Mouse (Mus musculus) mature B cell (primary cell): ENCODE data around the gene Atp8a2.

Source experiments
- in situ Hi-C: fragments of 300-500 bp; cut with MboI; formaldehyde crosslinking; loops from 2 replicates; pipeline ENCODE4 v1.14.3; 2019

The Atp8a2 gene

DNA sequence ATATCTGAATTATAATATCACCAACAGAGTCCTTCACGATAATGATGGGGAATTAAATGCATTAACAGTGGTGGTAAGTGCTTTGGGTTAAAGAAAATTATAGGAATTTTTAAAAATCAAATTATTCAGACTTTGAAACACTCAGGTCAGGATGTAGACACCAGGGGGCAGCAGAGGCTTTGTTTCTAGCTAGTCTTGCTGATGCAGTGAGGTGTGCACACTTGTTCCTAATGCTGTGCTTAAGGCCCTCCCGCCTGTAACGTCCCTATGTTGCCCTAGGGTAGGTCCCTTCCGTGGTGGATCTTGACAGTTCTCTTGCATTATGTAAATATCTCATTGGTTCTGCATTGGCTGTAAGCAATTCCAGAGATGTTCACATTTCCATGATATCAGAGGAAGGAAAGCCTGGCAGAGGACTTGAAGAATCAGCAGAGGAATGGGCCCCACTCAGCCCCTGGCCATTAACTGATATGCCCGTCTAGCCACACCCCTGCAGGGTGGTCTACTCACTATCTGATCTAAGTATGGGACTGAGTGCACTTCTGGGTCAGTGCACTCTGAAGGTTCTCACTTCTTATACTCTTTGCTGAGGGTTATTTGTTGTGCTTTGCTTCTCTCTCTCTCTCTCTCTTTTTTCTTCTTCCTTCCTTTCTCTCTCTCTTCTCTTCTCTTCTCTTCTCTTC is 591.2 kb downstream of the Atp8a2 start:
- in situ Hi-C loops, result loop anchor here (10.0 kb wide), 2 partner anchors 409 to 1089 kb away; no protein-coding TSS in a partner anchor

GRCm38 (mm10) chr14:59604002-59604645 is 592.9 kb downstream of the Atp8a2 start:
- in situ Hi-C loops, result loop anchor here (10.0 kb wide), 2 partner anchors 411 to 1091 kb away; no protein-coding TSS in a partner anchor

DNA sequence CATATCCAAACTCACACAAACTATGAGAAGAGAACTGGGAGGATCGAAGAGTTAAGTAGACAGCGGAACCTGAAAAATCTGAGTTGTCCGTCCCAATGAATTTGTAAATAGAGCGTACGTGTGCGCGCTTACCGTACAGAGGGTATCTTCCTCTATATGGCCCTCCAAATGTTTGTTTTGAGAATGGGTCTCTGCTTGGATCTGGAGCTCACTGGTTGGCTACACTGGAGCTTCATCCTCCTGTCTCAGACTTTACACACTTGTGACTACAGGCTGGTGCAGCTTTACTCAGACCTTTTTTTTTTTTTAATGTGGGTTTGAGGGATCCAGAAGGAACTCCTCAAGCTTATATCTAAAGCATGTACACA is 598.7 kb downstream of the Atp8a2 start:
- in situ Hi-C loops, result no loop called here

DNA sequence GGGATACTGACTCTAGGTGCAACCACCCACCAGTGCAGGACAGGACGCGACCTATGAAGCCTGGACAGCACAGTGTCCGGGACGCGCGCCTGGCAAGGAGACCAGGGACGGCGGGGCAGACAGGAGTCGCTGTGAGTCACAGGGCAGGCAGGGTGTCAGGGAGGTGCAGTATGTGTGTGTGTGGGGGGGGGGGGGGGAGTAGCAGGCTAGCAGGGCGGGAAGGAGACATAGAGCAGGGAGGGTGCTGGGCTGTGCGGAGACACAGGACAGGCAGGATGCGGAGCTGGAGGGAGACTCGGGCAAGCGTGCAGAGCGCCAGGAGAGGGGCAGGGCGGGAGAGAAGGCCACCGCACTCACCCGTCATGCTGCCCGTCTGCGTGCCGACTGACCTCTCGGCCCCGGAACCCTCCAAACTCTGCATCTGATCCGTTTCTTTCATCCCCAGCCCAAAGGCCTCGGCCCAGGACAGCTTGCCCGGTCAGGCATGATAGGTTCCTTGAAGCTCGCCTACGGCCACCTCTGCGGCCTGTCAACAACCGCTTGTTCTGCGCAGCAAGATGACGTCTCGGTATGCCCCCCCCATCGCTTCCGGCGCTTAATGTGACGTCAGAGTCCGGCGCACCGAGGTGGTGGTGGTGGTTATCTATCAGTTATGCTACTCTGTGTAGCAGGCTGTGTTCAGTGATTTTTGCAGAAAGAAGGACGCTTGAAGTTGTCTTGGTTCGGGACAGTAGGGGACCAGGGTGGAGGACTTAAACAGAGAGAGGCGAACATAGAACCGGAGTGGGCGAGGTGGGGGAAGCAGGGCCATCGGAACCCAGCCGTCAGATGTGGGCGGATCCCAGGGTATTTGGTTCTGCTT is 599.4 kb downstream of the Atp8a2 start, which contains the start of gene Cdadc1:
Gene Cdadc1 (minus strand): TSS at position 562 of the 862 bp plus-strand sequence.
- in situ Hi-C loops, result no loop called here

DNA sequence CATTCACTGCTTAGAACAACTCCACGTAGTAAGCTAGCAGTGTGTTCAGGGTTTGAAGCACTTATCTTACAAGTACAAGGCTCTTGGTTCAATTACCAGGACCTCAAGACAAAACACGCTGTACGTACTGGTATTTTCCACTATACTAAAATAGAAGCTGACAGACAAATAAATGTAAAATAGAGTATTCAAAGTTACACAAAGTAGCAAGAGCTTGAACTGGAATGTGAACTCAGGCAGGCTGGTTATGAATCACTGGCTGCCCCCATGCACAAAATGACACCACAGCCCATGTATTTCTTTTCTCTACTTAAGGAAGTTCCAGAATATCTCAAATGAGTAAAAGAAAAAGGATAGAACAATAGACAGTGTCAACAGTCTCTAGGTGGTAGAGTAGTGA is 602.0 kb downstream of the Atp8a2 start:
- in situ Hi-C loops, result no loop called here

GRCm38 (mm10) chr14:59592593-59592992 is 604.4 kb downstream of the Atp8a2 start:
- in situ Hi-C loops, result no loop called here

DNA sequence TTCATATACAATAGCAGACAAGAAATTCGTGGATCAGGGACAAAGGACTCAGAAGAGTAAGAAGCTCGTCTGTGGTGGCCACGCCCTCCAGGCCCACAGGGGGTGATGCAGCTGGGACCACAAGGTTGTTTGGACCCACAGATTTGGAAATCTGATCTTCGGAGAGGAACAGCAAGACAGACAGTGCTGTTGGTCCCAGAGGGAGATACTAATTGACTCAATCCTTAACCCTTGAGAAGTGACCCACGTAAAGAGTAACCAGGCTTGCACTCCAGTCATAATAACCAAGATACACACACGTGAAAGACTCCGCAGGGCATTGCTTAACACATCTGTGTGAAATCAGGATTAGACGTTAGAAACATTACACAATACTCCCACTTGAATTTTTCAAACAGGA is 605.1 kb downstream of the Atp8a2 start:
- in situ Hi-C loops, result no loop called here

- in situ Hi-C loops, result no loop called here
These were observed 606.4 kb downstream of the Atp8a2 start for GRCm38 (mm10) chr14:59590614-59591013.
